Mouse (Mus musculus) testis, adult 2 months (tissue): ENCODE data around the gene Lgi2.

Experiments
- CTCF ChIP-seq: fragments of 200-500 bp; IDR thresholded peaks from 2 replicates; pipeline ENCODE4 v1.5.1; 2012; ENCODE audit warnings: low read depth, mild to moderate bottlenecking, inconsistent platforms, low read length, moderate library complexity; ENCODE audit not compliant: control insufficient read depth, insufficient read depth, insufficient replicate concordance
- POLR2A ChIP-seq: fragments of 200-500 bp; IDR thresholded peaks from 2 replicates; pipeline ENCODE4 v1.6.1; 2012; ENCODE audit warnings: low read depth, mild to moderate bottlenecking, inconsistent platforms, low read length, moderate library complexity; ENCODE audit not compliant: control insufficient read depth

GRCm38 (mm10) chr5:52491496-52491895 lies 74.8 kb downstream of the Lgi2 start:
- TF ChIP-seq CTCF (no peak), POLR2A (no peak)
